Mouse (Mus musculus): ENCODE data around the gene Cers2. TPM values are rescaled to one million over a fixed set of nuclear protein-coding genes. Genes with fewer than 3 reads are reported as not detected.
A peak's percentile ranks its signal among the peaks of the same experiment; 100 is the strongest.
"Not testable (repeated sequence)": the region's sequence is repeated elsewhere in the genome, so short reads cannot be mapped to it uniquely, and the experiment has no call there.

The Cers2 gene
- polyA plus RNA-seq, 1 experiment from 2014 or later: 118 TPM

DNA sequence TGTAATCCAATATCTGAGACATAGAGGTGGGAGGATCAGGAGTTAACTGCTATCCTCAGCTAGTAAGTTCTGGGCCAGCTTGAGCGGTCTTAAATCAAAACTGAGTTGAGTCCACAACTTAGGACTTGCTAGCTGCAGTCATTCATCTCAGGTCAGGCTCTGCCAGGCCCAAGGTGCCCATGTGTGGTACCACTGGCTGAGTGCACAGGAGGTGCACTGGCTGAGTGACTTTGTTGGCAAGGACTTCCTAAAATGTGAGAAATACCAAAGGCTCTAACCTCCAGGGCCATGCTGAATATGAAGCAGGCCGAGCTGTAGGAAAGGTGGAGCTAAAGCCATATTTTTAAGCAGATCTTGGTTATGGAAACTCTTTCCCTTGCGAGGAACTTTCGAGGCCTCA is 22.8 kb downstream of the Cers2 start:
- no peak overlapping the region for H3K9ac ChIP-seq (ENCODE audit: low read length)
- ATAC-seq (ENCODE audit: insufficient number of reproducible peaks, insufficient read depth, low FRiP score, low read depth): no peak
- H3K27ac ChIP-seq (replicated peaks in 1 of 2; ENCODE audit: control insufficient read depth in 1 of 2, insufficient read depth in 1 of 2, low read depth in 2 of 2, low read length in 2 of 2): no peak overlapping the region
- H3K9me3 ChIP-seq (ENCODE audit: control insufficient read depth, low read length): no peaks in the 10 kb centered on the region
- 91% methylated on average over 4 of the region's 4 CpGs for WGBS
- H3K4me3 ChIP-seq (ENCODE audit: control insufficient read depth in 1 of 2, insufficient read depth in 1 of 2, low read depth in 1 of 2, low read length in 2 of 2): no peak overlapping the region
- peaks cover 99% of the 10 kb centered on the region for H3K36me3 ChIP-seq (ENCODE audit: control insufficient read depth, insufficient read depth, low read length)
- H3K27me3 ChIP-seq (ENCODE audit: control insufficient read depth, insufficient read depth, low read length): no peaks in the 10 kb centered on the region
- no peak overlapping the region for H3K4me2 ChIP-seq (ENCODE audit: low read length)
- no peaks in the 10 kb centered on the region for H3K4me1 ChIP-seq (ENCODE audit: control insufficient read depth in 2 of 2, insufficient read depth in 2 of 2, low read length in 2 of 2)

GRCm38 (mm10) chr3:95338251-95338650 is 23.7 kb downstream of the Cers2 start:
- H3K4me1 ChIP-seq (ENCODE audit: control insufficient read depth in 2 of 2, insufficient read depth in 2 of 2, low read length in 2 of 2): no peaks in the 10 kb centered on the region
- WGBS: 95% methylated on average over 4 of the region's 4 CpGs
- H3K4me3 ChIP-seq (ENCODE audit: control insufficient read depth in 1 of 2, insufficient read depth in 1 of 2, low read depth in 1 of 2, low read length in 2 of 2): no peak overlapping the region
- H3K9ac ChIP-seq (ENCODE audit: low read length): no peak overlapping the region
- no peak overlapping the region for H3K4me2 ChIP-seq (ENCODE audit: low read length)
- no peak overlapping the region for H3K27ac ChIP-seq (replicated peaks in 1 of 2; ENCODE audit: control insufficient read depth in 1 of 2, insufficient read depth in 1 of 2, low read depth in 2 of 2, low read length in 2 of 2)
- no peaks in the 10 kb centered on the region for H3K9me3 ChIP-seq (ENCODE audit: control insufficient read depth, low read length)
- no peaks in the 10 kb centered on the region for H3K27me3 ChIP-seq (ENCODE audit: control insufficient read depth, insufficient read depth, low read length)
- peaks cover 98% of the 10 kb centered on the region for H3K36me3 ChIP-seq (ENCODE audit: control insufficient read depth, insufficient read depth, low read length)
- no peak for ATAC-seq (ENCODE audit: insufficient number of reproducible peaks, insufficient read depth, low FRiP score, low read depth)

GRCm38 (mm10) chr3:95343356-95344000 is 28.9 kb downstream of the Cers2 start:
- WGBS: 98% methylated on average over 9 of the region's 9 CpGs
- not testable (repeated sequence) for H3K4me3 ChIP-seq (ENCODE audit: control insufficient read depth in 1 of 2, insufficient read depth in 1 of 2, low read depth in 1 of 2, low read length in 2 of 2); H3K27ac ChIP-seq (replicated peaks in 1 of 2; ENCODE audit: control insufficient read depth in 1 of 2, insufficient read depth in 1 of 2, low read depth in 2 of 2, low read length in 2 of 2); H3K4me2 ChIP-seq (ENCODE audit: low read length); H3K9ac ChIP-seq (ENCODE audit: low read length); ATAC-seq (ENCODE audit: insufficient number of reproducible peaks, insufficient read depth, low FRiP score, low read depth); H3K27me3 ChIP-seq (ENCODE audit: control insufficient read depth, insufficient read depth, low read length); H3K9me3 ChIP-seq (ENCODE audit: control insufficient read depth, low read length); H3K4me1 ChIP-seq (ENCODE audit: control insufficient read depth in 2 of 2, insufficient read depth in 2 of 2, low read length in 2 of 2)
- peaks cover 94% of the 10 kb centered on the region for H3K36me3 ChIP-seq (ENCODE audit: control insufficient read depth, insufficient read depth, low read length)

DNA sequence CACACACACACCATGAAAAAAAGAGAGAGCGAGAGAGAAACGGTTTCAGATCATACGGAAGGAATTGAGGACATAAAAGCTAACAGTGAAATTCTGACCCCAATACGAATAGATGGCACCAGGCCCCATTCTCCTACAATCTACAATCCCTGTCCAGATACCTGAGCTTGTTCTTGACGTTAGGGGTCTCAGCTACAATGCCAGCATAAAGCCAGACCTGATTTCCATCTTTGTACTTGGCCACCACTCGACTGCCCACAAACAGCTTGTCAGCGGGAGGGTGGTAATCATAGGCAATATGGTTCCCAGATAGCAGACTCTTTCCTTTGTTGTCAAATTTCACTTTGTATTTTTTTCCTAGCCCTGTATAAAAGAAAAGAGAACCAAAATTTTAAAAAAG is 31.9 kb downstream of the Cers2 start:
- Histone ChIP-seq H3K4me1 (ENCODE audit: control insufficient read depth in 2 of 2, insufficient read depth in 2 of 2, low read length in 2 of 2) (no peaks in the 10 kb centered on the region), H3K9ac (ENCODE audit: low read length) (no peak overlapping the region), H3K27me3 (ENCODE audit: control insufficient read depth, insufficient read depth, low read length) (no peaks in the 10 kb centered on the region), H3K4me2 (ENCODE audit: low read length) (no peak overlapping the region), H3K4me3 (ENCODE audit: control insufficient read depth in 1 of 2, insufficient read depth in 1 of 2, low read depth in 1 of 2, low read length in 2 of 2) (no peak overlapping the region), H3K36me3 (ENCODE audit: control insufficient read depth, insufficient read depth, low read length) (peaks cover 89% of the 10 kb centered on the region), H3K9me3 (ENCODE audit: control insufficient read depth, low read length) (no peaks in the 10 kb centered on the region), H3K27ac (replicated peaks in 1 of 2; ENCODE audit: control insufficient read depth in 1 of 2, insufficient read depth in 1 of 2, low read depth in 2 of 2, low read length in 2 of 2) (no peak overlapping the region)
- 90% methylated on average over 7 of the region's 7 CpGs for WGBS
- ATAC-seq (ENCODE audit: insufficient number of reproducible peaks, insufficient read depth, low FRiP score, low read depth): no peak

GRCm38 (mm10) chr3:95348343-95348742 is 33.8 kb downstream of the Cers2 start:
- H3K9me3 ChIP-seq (ENCODE audit: control insufficient read depth, low read length); H3K4me1 ChIP-seq (ENCODE audit: control insufficient read depth in 2 of 2, insufficient read depth in 2 of 2, low read length in 2 of 2); ATAC-seq (ENCODE audit: insufficient number of reproducible peaks, insufficient read depth, low FRiP score, low read depth); H3K4me3 ChIP-seq (ENCODE audit: control insufficient read depth in 1 of 2, insufficient read depth in 1 of 2, low read depth in 1 of 2, low read length in 2 of 2); H3K27me3 ChIP-seq (ENCODE audit: control insufficient read depth, insufficient read depth, low read length); H3K4me2 ChIP-seq (ENCODE audit: low read length); H3K27ac ChIP-seq (replicated peaks in 1 of 2; ENCODE audit: control insufficient read depth in 1 of 2, insufficient read depth in 1 of 2, low read depth in 2 of 2, low read length in 2 of 2); H3K9ac ChIP-seq (ENCODE audit: low read length): not testable (repeated sequence)
- over 99% methylated on average over 5 of the region's 5 CpGs for WGBS
- peaks cover 90% of the 10 kb centered on the region for H3K36me3 ChIP-seq (ENCODE audit: control insufficient read depth, insufficient read depth, low read length)

DNA sequence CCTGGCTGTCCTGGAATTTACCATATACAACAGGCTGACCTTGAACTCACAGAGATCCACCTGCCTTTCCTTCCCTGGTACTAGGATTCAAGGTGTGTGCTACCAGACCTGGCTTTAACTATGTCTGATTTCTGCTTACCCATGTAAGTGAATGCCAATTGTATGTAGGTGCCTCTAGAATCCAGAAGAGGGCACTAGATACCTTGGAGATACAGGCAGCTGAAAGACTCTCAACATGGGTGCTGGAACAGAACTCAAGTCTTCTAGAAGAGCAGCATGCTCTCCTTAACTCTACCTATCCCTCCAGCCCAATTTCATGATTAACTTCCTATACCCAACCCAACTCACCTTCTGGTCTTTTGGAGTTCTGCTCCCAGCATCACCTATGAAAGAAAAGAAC is 34.9 kb downstream of the Cers2 start:
- Histone ChIP-seq H3K36me3 (ENCODE audit: control insufficient read depth, insufficient read depth, low read length) (peaks cover 89% of the 10 kb centered on the region), H3K4me1 (ENCODE audit: control insufficient read depth in 2 of 2, insufficient read depth in 2 of 2, low read length in 2 of 2) (no peaks in the 10 kb centered on the region), H3K4me2 (ENCODE audit: low read length) (no peak overlapping the region), H3K27me3 (ENCODE audit: control insufficient read depth, insufficient read depth, low read length) (no peaks in the 10 kb centered on the region), H3K9ac (ENCODE audit: low read length) (no peak overlapping the region), H3K4me3 (ENCODE audit: control insufficient read depth in 1 of 2, insufficient read depth in 1 of 2, low read depth in 1 of 2, low read length in 2 of 2) (no peak overlapping the region), H3K9me3 (ENCODE audit: control insufficient read depth, low read length) (no peaks in the 10 kb centered on the region), H3K27ac (replicated peaks in 1 of 2; ENCODE audit: control insufficient read depth in 1 of 2, insufficient read depth in 1 of 2, low read depth in 2 of 2, low read length in 2 of 2) (no peak overlapping the region)
- ATAC-seq (ENCODE audit: insufficient number of reproducible peaks, insufficient read depth, low FRiP score, low read depth): no peak

DNA sequence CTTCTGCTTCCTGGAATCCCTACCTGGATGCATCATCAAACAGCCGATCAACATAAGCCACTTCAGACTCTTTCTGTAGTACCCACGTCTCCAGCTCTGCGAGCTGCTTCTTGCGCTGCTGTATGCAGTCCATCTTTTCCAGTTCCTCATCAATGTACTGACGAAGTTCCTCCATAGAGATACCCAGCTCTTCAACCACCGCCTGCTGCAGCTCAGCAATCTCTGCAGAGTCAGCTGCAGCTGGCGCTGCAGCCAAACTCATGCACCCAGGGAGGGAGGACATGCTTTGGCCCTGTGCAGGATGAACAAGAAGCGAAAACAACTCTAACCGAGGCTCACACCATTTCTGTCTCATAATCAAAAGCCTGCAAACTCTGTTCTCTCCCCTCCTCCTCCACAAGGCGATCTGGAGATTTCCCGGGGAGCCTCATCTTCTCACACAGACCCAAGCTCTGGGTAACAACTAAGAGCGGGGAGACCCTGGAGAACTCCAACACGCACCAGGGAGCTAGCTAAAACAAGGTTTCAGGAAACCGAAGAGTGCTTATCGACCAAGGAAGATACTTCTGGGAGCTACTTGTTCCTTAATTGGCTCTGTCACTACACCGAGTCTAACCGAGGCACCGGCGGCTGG is 41.4 kb downstream of the Cers2 start:
- H3K4me3 ChIP-seq (ENCODE audit: control insufficient read depth in 1 of 2, insufficient read depth in 1 of 2, low read depth in 1 of 2, low read length in 2 of 2): peak overlapping the region; percentile 48 to 52
- H3K9ac ChIP-seq (ENCODE audit: low read length): peak overlapping the region; percentile 71; the same call in 1 of the 2 replicates
- H3K4me1 ChIP-seq (ENCODE audit: control insufficient read depth in 2 of 2, insufficient read depth in 2 of 2, low read length in 2 of 2); H3K27ac ChIP-seq (replicated peaks in 1 of 2; ENCODE audit: control insufficient read depth in 1 of 2, insufficient read depth in 1 of 2, low read depth in 2 of 2, low read length in 2 of 2); H3K27me3 ChIP-seq (ENCODE audit: control insufficient read depth, insufficient read depth, low read length); H3K9me3 ChIP-seq (ENCODE audit: control insufficient read depth, low read length): not testable (repeated sequence)
- WGBS: 28% methylated on average over 8 of the region's 19 CpGs
- peak; percentile 27; the same call in 1 of the 2 replicates for ATAC-seq (ENCODE audit: insufficient number of reproducible peaks, insufficient read depth, low FRiP score, low read depth)
- peaks cover 30% of the 10 kb centered on the region for H3K36me3 ChIP-seq (ENCODE audit: control insufficient read depth, insufficient read depth, low read length)
- peak overlapping the region; percentile 58 for H3K4me2 ChIP-seq (ENCODE audit: low read length)
